Mouse (Mus musculus) neural tube, embryonic 14.5 days (tissue): ENCODE results near the gene Olfr155. TPM values are rescaled to one million over a fixed set of nuclear protein-coding genes. Genes with fewer than 3 reads are reported as not detected.

Experiments used
- ATAC-seq: fragments of 200-750 bp; cut with Nextera tagmentation; 2 replicates; pipeline ENCODE4 v1.8.0; 2017; ENCODE audit warnings: low read depth, mild to moderate bottlenecking, moderate TSS enrichment, moderate library complexity
- H3K27ac ChIP-seq: fragments of 300-500 bp; sonication (generic); 2 replicates; pipeline ENCODE4 v1.5.1; 2014; ENCODE audit warnings: low read depth, mild to moderate bottlenecking, control low read depth, low read length, moderate library complexity, mixed read lengths
- H3K27me3 ChIP-seq: fragments of 300-500 bp; sonication (generic); 2 replicates; pipeline ENCODE4 v1.6.1; 2014; ENCODE audit warnings: low read length; ENCODE audit not compliant: control insufficient read depth, insufficient read depth
- H3K36me3 ChIP-seq: fragments of 300-500 bp; sonication (generic); 2 replicates; pipeline ENCODE4 v1.6.1; 2014; ENCODE audit warnings: low read length, mixed read lengths; ENCODE audit not compliant: control insufficient read depth, insufficient read depth
- H3K4me1 ChIP-seq: fragments of 300-500 bp; sonication (generic); 2 replicates; pipeline ENCODE4 v1.6.1; 2014; ENCODE audit warnings: low read length; ENCODE audit not compliant: control insufficient read depth, insufficient read depth
- H3K4me2 ChIP-seq: fragments of 300-500 bp; sonication (generic); 2 replicates; pipeline ENCODE4 v1.6.1; 2014; ENCODE audit warnings: mild to moderate bottlenecking, low read depth, low read length, control low read depth
- H3K4me3 ChIP-seq: fragments of 300-500 bp; sonication (generic); 2 replicates; pipeline ENCODE4 v1.5.1; 2014; ENCODE audit warnings: low read depth, low read length, control low read depth, mixed read lengths
- H3K9ac ChIP-seq: fragments of 300-500 bp; sonication (generic); replicated peaks from 2 replicates; pipeline ENCODE4 v1.6.1; 2014; ENCODE audit warnings: low read depth, mild to moderate bottlenecking, control low read depth, low read length, mixed read lengths
- H3K9me3 ChIP-seq: fragments of 300-500 bp; sonication (generic); 2 replicates; pipeline ENCODE4 v1.6.1; 2016; ENCODE audit warnings: low read length; ENCODE audit not compliant: control insufficient read depth
- WGBS: fragments of 180-500 bp; shearing (Covaris S2); extraction: QIAGEN DNeasy Blood & Tissue Kit; methylation state at CpG from one replicate; pipeline ENCODE4 v1.1.7; 2014; 5-methylcytosine and 5-hydroxymethylcytosine counted together
- polyA plus RNA-seq: library from polyadenylated mRNA; unstranded; fragments of >200 nt; fragmentation: Nextera tagmentation; extraction: Ambion mirVana; gene quantifications from 2 replicates; pipeline ENCODE4 v1.2.1, GENCODE M21; 2014

Gene Olfr155
- not detected in 2 replicates for polyA plus RNA-seq

DNA sequence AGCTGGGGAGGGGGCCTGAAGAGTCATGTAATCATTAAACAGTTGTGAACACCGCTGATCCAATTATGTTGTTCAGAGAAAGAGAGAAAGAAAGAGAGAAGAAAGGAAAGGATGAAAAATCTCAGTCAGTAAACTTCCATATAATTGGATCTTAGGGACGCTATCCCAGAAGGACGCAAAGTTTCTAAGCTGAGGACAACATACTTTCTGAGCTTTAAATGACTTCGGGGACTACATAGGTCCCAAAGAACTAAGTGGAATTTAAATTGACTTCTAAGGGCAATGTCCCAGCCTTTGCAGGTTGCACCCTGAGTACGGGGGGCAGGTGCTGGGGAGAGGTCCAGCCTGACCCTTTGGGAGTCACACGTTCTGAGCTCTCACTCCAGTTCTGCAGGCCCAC is at the start of gene Olfr155:
Gene Olfr155 (plus strand): TSS at position 301 of the 400 bp plus-strand sequence.
- no peak within 1 kb of the TSS for H3K9ac ChIP-seq
- H3K36me3 ChIP-seq: no peaks in the 10 kb centered on the region
- H3K4me2 ChIP-seq: no peak within 1 kb of the TSS
- no peak within 1 kb of the TSS for H3K4me3 ChIP-seq
- H3K27me3 ChIP-seq: no peaks in the 10 kb centered on the region
- H3K27ac ChIP-seq: no peak within 1 kb of the TSS
- WGBS: 88% methylated on average over 6 of the region's 6 CpGs
- ATAC-seq: no peak
- H3K9me3 ChIP-seq: no peaks in the 10 kb centered on the region
- no peaks in the 10 kb centered on the region for H3K4me1 ChIP-seq

DNA sequence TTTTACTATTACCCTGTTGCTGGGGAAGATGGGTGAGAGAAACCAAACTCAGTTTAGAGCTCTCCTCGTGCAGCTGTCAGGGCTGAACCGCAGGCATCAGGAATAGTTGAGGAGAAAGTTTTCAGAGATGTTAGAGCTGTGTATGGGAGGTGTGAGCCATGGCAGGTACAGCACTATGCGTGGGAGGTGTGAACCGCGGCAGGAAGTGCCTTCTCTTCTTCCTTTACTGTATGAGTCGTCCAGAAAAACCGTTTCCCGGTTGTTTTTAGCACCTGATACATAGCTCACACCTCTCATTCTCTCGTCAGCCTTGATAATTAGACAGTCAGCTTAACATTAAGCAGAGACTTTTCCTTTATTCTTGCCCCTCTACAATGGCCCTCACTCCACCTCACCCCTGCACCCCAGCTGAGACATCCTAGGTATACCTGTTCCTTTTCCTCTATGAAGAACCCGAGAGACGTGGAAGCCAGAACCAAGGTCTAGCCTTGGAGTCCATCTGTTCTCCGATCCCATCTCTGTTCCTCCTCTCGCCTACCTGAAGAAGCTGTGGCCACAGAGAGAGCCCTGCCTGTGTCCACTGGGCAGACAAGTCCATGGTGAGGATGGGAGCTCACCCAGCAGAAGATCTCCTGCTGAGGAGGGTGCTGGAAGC is 28.3 kb upstream of the Olfr155 start:
- Histone ChIP-seq H3K4me1 (no peaks in the 10 kb centered on the region), H3K36me3 (no peaks in the 10 kb centered on the region), H3K4me2 (no peak overlapping the region), H3K9ac (no peak overlapping the region), H3K4me3 (no peak overlapping the region), H3K9me3 (no peaks in the 10 kb centered on the region), H3K27ac (no peak overlapping the region), H3K27me3 (no peaks in the 10 kb centered on the region)
- 85% methylated on average over 13 of the region's 13 CpGs for WGBS
- ATAC-seq: no peak

DNA sequence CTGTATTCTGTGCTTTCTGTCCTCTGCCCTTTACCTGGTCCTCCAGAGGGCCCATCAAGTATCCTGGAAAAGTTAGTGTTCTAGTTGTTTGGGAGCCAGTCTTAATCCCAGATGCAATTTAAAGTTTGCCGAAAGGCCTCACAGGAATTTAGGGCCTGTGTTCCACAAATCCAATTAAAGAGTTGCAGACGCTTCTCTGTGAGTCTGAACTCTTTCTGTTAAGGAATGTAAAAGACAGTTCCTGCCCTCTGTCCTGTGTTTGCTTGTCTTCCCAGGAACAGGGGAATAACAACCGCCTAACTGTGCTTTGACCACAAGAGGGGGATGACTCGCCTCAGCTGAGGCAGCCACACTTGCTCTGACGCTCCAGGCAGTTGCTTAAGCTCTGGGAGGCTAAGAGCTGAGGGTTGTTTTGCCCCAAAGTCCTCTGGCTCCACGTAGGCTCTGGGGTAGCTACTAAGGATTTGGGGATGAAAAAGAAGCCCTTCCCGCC is 27.5 kb upstream of the Olfr155 start, which contains the start of gene Olfr156:
Gene Olfr156 (minus strand): TSS at position 51 of the 493 bp plus-strand sequence.
- H3K4me3 ChIP-seq: no peak within 1 kb of the TSS
- no peaks in the 10 kb centered on the region for H3K27me3 ChIP-seq
- WGBS: 14% methylated on average over 7 of the region's 7 CpGs
- H3K4me1 ChIP-seq: no peaks in the 10 kb centered on the region
- no peak within 1 kb of the TSS for H3K27ac ChIP-seq
- no peaks in the 10 kb centered on the region for H3K36me3 ChIP-seq
- ATAC-seq: no peak
- no peaks in the 10 kb centered on the region for H3K9me3 ChIP-seq
- H3K9ac ChIP-seq: no peak within 1 kb of the TSS
- H3K4me2 ChIP-seq: no peak within 1 kb of the TSS

DNA sequence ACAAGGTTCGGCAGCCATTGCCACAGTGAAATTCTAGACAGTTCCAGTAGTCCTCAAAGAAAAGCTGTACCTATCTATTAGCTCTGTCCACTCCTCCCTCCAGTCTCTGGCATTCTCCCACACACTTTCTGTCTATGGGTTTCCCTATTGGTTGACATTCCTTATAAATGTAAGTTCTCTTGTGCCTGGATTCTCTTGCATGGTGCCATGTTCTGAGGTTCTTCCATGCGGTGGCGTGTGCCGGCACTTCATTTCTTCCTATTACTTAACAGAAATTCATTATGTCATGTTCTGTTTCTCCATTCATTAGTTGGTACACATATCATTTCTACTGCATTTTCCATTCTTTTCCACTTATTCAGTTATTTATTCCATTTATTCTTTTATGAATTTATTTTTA is 22.6 kb upstream of the Olfr155 start:
- Histone ChIP-seq H3K27ac (no peak overlapping the region), H3K4me2 (no peak overlapping the region), H3K27me3 (no peaks in the 10 kb centered on the region), H3K36me3 (no peaks in the 10 kb centered on the region), H3K9ac (no peak overlapping the region), H3K4me3 (no peak overlapping the region), H3K4me1 (no peaks in the 10 kb centered on the region), H3K9me3 (no peaks in the 10 kb centered on the region)
- WGBS: 86% methylated on average over 4 of the region's 4 CpGs
- no peak for ATAC-seq

DNA sequence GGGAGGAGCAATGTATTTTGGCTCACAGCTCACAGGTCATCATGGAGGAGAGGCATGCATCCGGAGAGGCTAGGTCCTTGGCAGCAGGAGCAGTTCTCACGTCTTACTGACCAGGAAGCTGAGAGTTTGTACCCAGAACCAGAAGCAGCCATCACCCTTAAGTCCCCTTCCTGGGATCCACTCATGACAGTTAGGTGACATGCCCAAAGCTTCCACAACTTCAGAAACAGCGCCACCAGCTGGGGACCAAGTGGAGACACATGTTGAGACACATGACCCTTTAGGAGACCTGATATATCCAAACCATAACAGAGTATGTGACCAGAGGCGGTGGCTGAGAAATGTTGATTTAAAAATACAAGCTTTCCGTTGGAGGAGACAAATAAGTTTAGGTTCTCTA is 19.3 kb upstream of the Olfr155 start:
- 75% methylated on average over 5 of the region's 5 CpGs for WGBS
- Histone ChIP-seq H3K4me3 (no peak overlapping the region), H3K4me1 (no peaks in the 10 kb centered on the region), H3K27me3 (no peaks in the 10 kb centered on the region), H3K27ac (no peak overlapping the region), H3K36me3 (no peaks in the 10 kb centered on the region), H3K9ac (no peak overlapping the region), H3K9me3 (no peaks in the 10 kb centered on the region), H3K4me2 (no peak overlapping the region)
- no peak for ATAC-seq

DNA sequence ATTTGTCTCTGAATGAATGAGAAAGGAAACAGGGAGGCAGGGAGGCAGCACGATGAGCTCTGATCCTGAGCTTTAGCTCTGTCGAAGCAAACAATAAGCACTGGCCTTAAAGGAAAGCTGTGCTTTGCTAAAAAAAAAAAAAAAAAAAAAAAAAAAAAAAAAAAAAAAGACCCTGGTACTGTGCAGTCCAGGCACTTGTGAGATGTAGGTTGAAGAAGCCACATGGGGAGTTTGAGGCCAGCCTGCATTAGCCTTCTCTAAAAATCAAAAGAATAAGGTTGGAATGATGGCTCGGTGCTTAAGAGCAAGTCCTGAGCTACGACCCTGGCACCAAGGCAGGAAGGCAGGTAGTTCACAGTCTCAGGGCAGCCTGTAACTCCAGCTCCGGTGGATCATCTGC is 17.6 kb upstream of the Olfr155 start:
- Histone ChIP-seq H3K4me1 (no peaks in the 10 kb centered on the region), H3K4me3 (no peak overlapping the region), H3K9me3 (no peaks in the 10 kb centered on the region), H3K27me3 (no peaks in the 10 kb centered on the region), H3K36me3 (no peaks in the 10 kb centered on the region), H3K9ac (no peak overlapping the region), H3K4me2 (no peak overlapping the region), H3K27ac (no peak overlapping the region)
- 72% methylated on average over 5 of the region's 5 CpGs for WGBS
- no peak for ATAC-seq

DNA sequence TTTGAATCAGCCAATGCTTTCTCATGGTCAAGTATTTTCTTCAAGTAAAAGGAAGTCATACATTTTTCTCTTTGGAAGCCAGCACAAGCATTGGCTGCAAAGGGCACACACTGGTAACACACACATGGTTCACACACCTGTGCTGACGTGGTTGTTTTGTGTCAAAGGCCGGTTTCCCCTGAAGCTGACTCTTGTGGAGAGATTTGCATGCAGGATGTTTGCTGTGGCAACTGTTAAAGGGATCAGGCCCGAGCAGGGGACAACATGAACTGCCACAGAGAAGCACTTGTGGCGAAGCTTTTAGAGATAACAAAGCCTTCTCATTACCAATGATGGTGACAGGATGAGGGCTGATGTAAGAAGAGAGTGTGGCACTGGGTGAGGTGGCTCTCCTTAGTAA is 16.6 kb upstream of the Olfr155 start:
- no peak for ATAC-seq
- Histone ChIP-seq H3K27ac (no peak overlapping the region), H3K4me3 (no peak overlapping the region), H3K9ac (no peak overlapping the region), H3K4me1 (no peaks in the 10 kb centered on the region), H3K4me2 (no peak overlapping the region), H3K9me3 (no peaks in the 10 kb centered on the region), H3K36me3 (no peaks in the 10 kb centered on the region), H3K27me3 (no peaks in the 10 kb centered on the region)
- 82% methylated on average over 4 of the region's 4 CpGs for WGBS

DNA sequence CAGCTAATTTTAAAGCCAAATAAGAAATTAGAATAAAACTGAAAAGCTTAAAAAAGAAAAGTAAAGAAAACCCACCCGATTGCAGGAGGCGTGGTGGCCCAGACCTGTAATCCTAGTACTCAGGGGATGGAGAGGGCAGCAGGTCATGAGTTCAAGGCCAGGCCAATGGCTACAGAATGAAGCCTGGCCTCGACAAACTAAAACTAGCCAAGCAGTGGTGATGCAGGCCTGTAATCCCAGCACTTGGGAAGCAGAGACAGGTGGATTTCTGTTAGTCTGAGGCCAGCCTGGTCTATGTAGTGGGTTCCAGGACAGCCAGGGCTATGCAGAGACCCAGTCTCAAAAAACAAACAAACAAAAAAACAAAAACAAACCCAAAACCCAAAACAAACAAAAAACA is 13.0 kb upstream of the Olfr155 start:
- H3K4me2 ChIP-seq: no peak overlapping the region
- H3K4me1 ChIP-seq: no peaks in the 10 kb centered on the region
- H3K9me3 ChIP-seq: no peaks in the 10 kb centered on the region
- 75% methylated on average over 3 of the region's 3 CpGs for WGBS
- H3K27me3 ChIP-seq: no peaks in the 10 kb centered on the region
- no peaks in the 10 kb centered on the region for H3K36me3 ChIP-seq
- no peak for ATAC-seq
- H3K27ac ChIP-seq: no peak overlapping the region
- H3K9ac ChIP-seq: no peak overlapping the region
- no peak overlapping the region for H3K4me3 ChIP-seq

DNA sequence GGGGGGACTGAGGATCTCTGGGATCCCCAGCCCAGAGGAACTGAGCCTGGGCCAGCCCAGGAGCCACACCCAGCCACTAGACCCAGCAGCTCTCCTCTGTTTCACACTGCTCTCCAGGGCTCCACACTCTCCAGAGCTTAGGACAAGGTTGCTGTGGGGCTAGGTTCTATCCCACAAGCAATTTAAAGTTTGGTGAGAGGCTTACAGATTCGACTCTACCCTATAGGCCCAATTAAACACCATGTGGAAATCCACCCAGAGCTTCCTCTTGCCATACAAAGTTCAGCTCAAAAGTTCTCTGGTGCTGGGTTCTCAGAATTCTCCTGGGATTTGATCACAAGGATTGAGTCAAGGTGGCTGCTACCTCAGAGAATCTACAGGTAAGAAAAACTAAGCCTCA is 11.3 kb upstream of the Olfr155 start, which contains the start of gene Olfr157:
Gene Olfr157 (minus strand): TSS at position 101 of the 400 bp plus-strand sequence.
- H3K9ac ChIP-seq: no peak within 1 kb of the TSS
- no peaks in the 10 kb centered on the region for H3K27me3 ChIP-seq
- no peaks in the 10 kb centered on the region for H3K36me3 ChIP-seq
- WGBS: 73% methylated on average over 1 of the region's 1 CpGs
- H3K27ac ChIP-seq: no peak within 1 kb of the TSS
- no peak within 1 kb of the TSS for H3K4me3 ChIP-seq
- H3K9me3 ChIP-seq: no peaks in the 10 kb centered on the region
- H3K4me1 ChIP-seq: no peaks in the 10 kb centered on the region
- H3K4me2 ChIP-seq: no peak within 1 kb of the TSS
- no peak for ATAC-seq
